Comparison of ENCODE assay signal across 8 mouse cellular contexts in genomic region chr7:12835779-12836178, GRCm38 (mm10). TPM values are rescaled to one million over a fixed set of nuclear protein-coding genes. Genes with fewer than 3 reads are reported as not detected.
DNase-seq lines count a peak whose midpoint lies in the region; ATAC-seq and TF ChIP-seq lines count a peak whose summit lies in the region.

No protein-coding gene starts in this region.

- H3K79me2 ChIP-seq in macrophage (ENCODE audit: inconsistent target): peaks cover 23% of the 10 kb centered on the region; the same call in 1 of the 2 replicates

- 92% methylated on average over 4 of the region's 4 CpGs for WGBS in heart, embryonic 13.5 days
- 95% methylated on average over 4 of the region's 4 CpGs for WGBS in hindbrain, embryonic 11.5 days
- 97% methylated on average over 4 of the region's 4 CpGs for WGBS in macrophage (ENCODE audit: missing documents)
- WGBS in cerebellum, adult 2 months: 94% methylated on average over 4 of the region's 4 CpGs

- H3K36me3 ChIP-seq in heart, embryonic 13.5 days: peaks cover 47% of the 10 kb centered on the region
- H3K36me3 ChIP-seq in ES-E14 (ENCODE audit: control insufficient read depth, insufficient read depth, low read length, poor library complexity, severe bottlenecking) (peaks cover 13% of the 10 kb centered on the region), macrophage (ENCODE audit: inconsistent target) (peaks cover 47% of the 10 kb centered on the region)
- H3K36me3 ChIP-seq in hindbrain, embryonic 11.5 days (ENCODE audit: control insufficient read depth, insufficient read depth, low read length): peaks cover 16% of the 10 kb centered on the region; the same call in 1 of the 2 replicates

- in situ Hi-C loops in ES-E14 (cut with MboI; ENCODE audit: low sequenced_read_pairs in 2 of 2, unreplicated experiment in 2 of 2): no loop called here

- no peak for TF ChIP-seq CTCF in cerebellum, adult 2 months (IDR thresholded peaks at IDR 0.05; ENCODE audit: borderline replicate concordance, insufficient read depth, low read depth, low read length)

- no peak overlapping the region for H3K9ac ChIP-seq in heart, embryonic 13.5 days
- peak overlapping the region; percentile 90; the same call in 1 of the 2 replicates for H3K9ac ChIP-seq in ES-E14 (ENCODE audit: insufficient read depth, low read depth, low read length, poor library complexity, severe bottlenecking)
- H3K9ac ChIP-seq in hindbrain, embryonic 11.5 days (ENCODE audit: low read depth, low read length): no peak overlapping the region

- peaks cover 45% of the 10 kb centered on the region for H3K9me3 ChIP-seq in heart, embryonic 13.5 days
- no peaks in the 10 kb centered on the region for H3K9me3 ChIP-seq in ES-E14 (ENCODE audit: control insufficient read depth, insufficient read depth, low read depth, low read length)
- H3K9me3 ChIP-seq in hindbrain, embryonic 11.5 days (ENCODE audit: control insufficient read depth, low read length): peaks cover 12% of the 10 kb centered on the region

- H3K4me3 ChIP-seq in heart, embryonic 13.5 days: peak overlapping the region; percentile 72
- H3K4me3 ChIP-seq in ES-E14 (ENCODE audit: insufficient read depth in 1 of 2, low read depth in 1 of 2, low read length in 2 of 2, poor library complexity in 1 of 2, severe bottlenecking in 1 of 2): peak overlapping the region; percentile 91 to 98
- peak overlapping the region; percentile 49; the same call in 1 of the 2 replicates for H3K4me3 ChIP-seq in hindbrain, embryonic 11.5 days (ENCODE audit: low read depth, low read length)
- H3K4me3 ChIP-seq in macrophage (ENCODE audit: inconsistent target): peak overlapping the region; percentile 88
- no peak overlapping the region for H3K4me3 ChIP-seq in cerebellum, adult 2 months (replicated peaks; ENCODE audit: insufficient read depth, low read depth, low read length)

- H3K27me3 ChIP-seq in heart, embryonic 13.5 days (replicated peaks): no peaks in the 10 kb centered on the region
- no peaks in the 10 kb centered on the region for H3K27me3 ChIP-seq in hindbrain, embryonic 11.5 days (ENCODE audit: control insufficient read depth, insufficient read depth, low read length)
- H3K27me3 ChIP-seq in cerebellum, adult 2 months (ENCODE audit: control insufficient read depth, insufficient read depth, low read length): no peaks in the 10 kb centered on the region

- H3K4me1 ChIP-seq in heart, embryonic 13.5 days: peaks cover 10% of the 10 kb centered on the region; the same call in 1 of the 2 replicates
- peaks cover 0 to 5% of the 10 kb centered on the region in 2 experiments; a peak in 2 of 4 replicates for H3K4me1 ChIP-seq in ES-E14 (ENCODE audit: control insufficient read depth in 2 of 2, insufficient read depth in 2 of 2, low read length in 2 of 2, poor library complexity in 1 of 2)
- H3K4me1 ChIP-seq in hindbrain, embryonic 11.5 days (replicated peaks; ENCODE audit: control insufficient read depth, insufficient read depth, low read length): no peaks in the 10 kb centered on the region
- no peaks in the 10 kb centered on the region for H3K4me1 ChIP-seq in cerebellum, adult 2 months (ENCODE audit: control insufficient read depth, insufficient read depth, low read length)

- no peak overlapping the region for H3K27ac ChIP-seq in heart, embryonic 13.5 days (replicated peaks)
- no peak overlapping the region for H3K27ac ChIP-seq in ES-E14 (ENCODE audit: insufficient read depth, low read depth, low read length, poor library complexity, severe bottlenecking)
- no peak overlapping the region for H3K27ac ChIP-seq in hindbrain, embryonic 11.5 days (ENCODE audit: low read depth, low read length)
- H3K27ac ChIP-seq in macrophage: no peak overlapping the region
- H3K27ac ChIP-seq in cerebellum, adult 2 months (ENCODE audit: insufficient read depth, low read length): no peak overlapping the region

- no peak for DNase-seq in heart, postnatal 4 days
- DNase-seq in ES-E14 (ENCODE audit: low read depth, low spot score): no peak
- no peak for DNase-seq in hindbrain, embryonic 11.5 days (ENCODE audit: low spot score)
- no peak for DNase-seq in cerebellum, adult 2 months
- no peak for DNase-seq in cerebellum, adult 8-10 months
- DNase-seq in layer of hippocampus, postnatal 25 days (ENCODE audit: extremely low spot score in 1 of 2, low spot score in 1 of 2): no peak

- no peak for TF ChIP-seq POLR2A in cerebellum, adult 2 months (IDR thresholded peaks at IDR 0.05; ENCODE audit: borderline replicate concordance, insufficient read depth, low read length)

- ATAC-seq in heart, embryonic 13.5 days (ENCODE audit: extremely low read depth, insufficient number of reproducible peaks, low FRiP score, low TSS enrichment): no peak
- ATAC-seq in hindbrain, embryonic 11.5 days (ENCODE audit: low FRiP score): no peak

- H3K4me2 ChIP-seq in heart, embryonic 13.5 days: peak overlapping the region; percentile 71
- no peak overlapping the region for H3K4me2 ChIP-seq in hindbrain, embryonic 11.5 days (replicated peaks; ENCODE audit: low read depth, low read length)

TF ChIP-seq in ES-E14, 5 proteins besides CTCF, POLR2A, EP300 and RAD21:
- TF ChIP-seq MAFK (IDR thresholded peaks at IDR 0.05; ENCODE audit: insufficient read depth, low read depth, low read length): no peak
- TF ChIP-seq HCFC1 (IDR thresholded peaks at IDR 0.05; ENCODE audit: borderline replicate concordance, insufficient read depth, low read length): no peak
- TF ChIP-seq CHD2 (IDR thresholded peaks at IDR 0.05; ENCODE audit: low read depth, low read length): no peak
- no peak for TF ChIP-seq ZC3H11A (IDR thresholded peaks at IDR 0.05; ENCODE audit: borderline replicate concordance, low read depth, low read length)
- TF ChIP-seq ZNF384 (IDR thresholded peaks at IDR 0.05; ENCODE audit: low read depth, low read length): no peak

RNA-seq across cellular contexts. Expression of gene Zfp110, which starts 1.2 kb away (rescaled TPM):
- polyA plus RNA-seq in heart, embryonic 13.5 days (2015; fragmentation: Nextera tagmentation; extraction: Ambion mirVana): 19.0 and 21.0 TPM in 2 replicates
- 10 to 100 TPM; 21.5 to 22.4 TPM for total RNA-seq in heart, postnatal 4 days (2021)
- total RNA-seq in ES-E14 (2012; rRNA removed): 53.9 and 65.9 TPM in 2 replicates
- polyA plus RNA-seq in hindbrain, embryonic 11.5 days (2014; fragmentation: Nextera tagmentation; extraction: Ambion mirVana): 29.9 and 32.6 TPM in 2 replicates
- total RNA-seq in macrophage (2018; cell fraction: chromatin; rRNA removed): 10 to 100 TPM in 25 of 26 experiments, 1 to 10 TPM in 1; 9.8 to 79.2 (median 32.5) TPM
- 10 to 100 TPM in 24 of 26 experiments, 1 to 10 TPM in 2; 7.5 to 27.7 (median 19.3) TPM for total RNA-seq in macrophage (2018; cell fraction: cytosol; rRNA removed)
- total RNA-seq in macrophage (2018; cell fraction: nucleus; rRNA removed): 10 to 100 TPM in 25 of 26 experiments, 1 to 10 TPM in 1; 8.9 to 46.7 (median 20.3) TPM
- polyA plus RNA-seq in macrophage (2018): 17.3 to 21.6 TPM (median 21.1 TPM) in 3 replicates
- polyA plus RNA-seq in cerebellum, adult 2 months (2012; rRNA removed): 12.6 and 13.5 TPM in 2 replicates
- 10 to 100 TPM; 13.0 to 13.4 TPM for total RNA-seq in layer of hippocampus, postnatal 25 days (2021)

RNA-seq across cellular contexts. Expression of gene Zfp329, which starts 17.1 kb away (rescaled TPM):
- polyA plus RNA-seq in heart, embryonic 13.5 days (2015; fragmentation: Nextera tagmentation; extraction: Ambion mirVana): 10.2 and 11.6 TPM in 2 replicates
- total RNA-seq in heart, postnatal 4 days (2021): 10 to 100 TPM in 1 of 2 experiments, 1 to 10 TPM in 1; 9.2 to 10.3 TPM
- total RNA-seq in ES-E14 (2012; rRNA removed): 10.3 and 13.6 TPM in 2 replicates
- polyA plus RNA-seq in hindbrain, embryonic 11.5 days (2014; fragmentation: Nextera tagmentation; extraction: Ambion mirVana): 18.7 and 25.5 TPM in 2 replicates
- 10 to 100 TPM in 22 of 26 experiments, 1 to 10 TPM in 4; 5.3 to 66.0 (median 28.4) TPM for total RNA-seq in macrophage (2018; cell fraction: chromatin; rRNA removed)
- 1 to 10 TPM; 1.1 to 6.2 (median 3.5) TPM for total RNA-seq in macrophage (2018; cell fraction: cytosol; rRNA removed)
- 10 to 100 TPM in 23 of 26 experiments, 1 to 10 TPM in 3; 4.7 to 67.2 (median 20.8) TPM for total RNA-seq in macrophage (2018; cell fraction: nucleus; rRNA removed)
- polyA plus RNA-seq in macrophage (2018): 6.3 to 6.9 TPM (median 6.3 TPM) in 3 replicates
- 16.3 and 16.7 TPM in 2 replicates for polyA plus RNA-seq in cerebellum, adult 2 months (2012; rRNA removed)
- 10 to 100 TPM; 22.0 to 26.4 TPM for total RNA-seq in layer of hippocampus, postnatal 25 days (2021)

RNA-seq across cellular contexts. Expression of gene Zscan18, which starts 32.3 kb away (rescaled TPM):
- 6.5 and 8.2 TPM in 2 replicates for polyA plus RNA-seq in heart, embryonic 13.5 days (2015; fragmentation: Nextera tagmentation; extraction: Ambion mirVana)
- total RNA-seq in heart, postnatal 4 days (2021): 1 to 10 TPM; 4.0 to 4.6 TPM
- total RNA-seq in ES-E14 (2012; rRNA removed): 13.3 and 19.2 TPM in 2 replicates
- polyA plus RNA-seq in hindbrain, embryonic 11.5 days (2014; fragmentation: Nextera tagmentation; extraction: Ambion mirVana): 11.0 and 11.4 TPM in 2 replicates
- total RNA-seq in macrophage (2018; cell fraction: chromatin; rRNA removed): 10 to 100 TPM in 2 of 26 experiments, 1 to 10 TPM in 18, under 1 TPM in 5, not detected in 1; 0.16 to 11.1 (median 2.2) TPM
- under 1 TPM; 0.07 to 0.69 (median 0.21) TPM for total RNA-seq in macrophage (2018; cell fraction: cytosol; rRNA removed)
- 1 to 10 TPM in 12 of 26 experiments, under 1 TPM in 11, not detected in 3; 0.12 to 3.2 (median 1.2) TPM for total RNA-seq in macrophage (2018; cell fraction: nucleus; rRNA removed)
- 0.43 to 1.0 TPM (median 0.47 TPM) in 3 replicates for polyA plus RNA-seq in macrophage (2018)
- 10.8 and 11.2 TPM in 2 replicates for polyA plus RNA-seq in cerebellum, adult 2 months (2012; rRNA removed)
- total RNA-seq in layer of hippocampus, postnatal 25 days (2021): 10 to 100 TPM; 17.9 to 18.9 TPM

RNA-seq across cellular contexts. Expression of gene Zfp128, which starts 45.2 kb away (rescaled TPM):
- 2.3 and 3.2 TPM in 2 replicates for polyA plus RNA-seq in heart, embryonic 13.5 days (2015; fragmentation: Nextera tagmentation; extraction: Ambion mirVana)
- 1 to 10 TPM; 3.3 to 4.3 TPM for total RNA-seq in heart, postnatal 4 days (2021)
- total RNA-seq in ES-E14 (2012; rRNA removed): 1.4 and 1.8 TPM in 2 replicates
- polyA plus RNA-seq in hindbrain, embryonic 11.5 days (2014; fragmentation: Nextera tagmentation; extraction: Ambion mirVana): 6.1 TPM in 2 replicates
- 1 to 10 TPM in 15 of 26 experiments, under 1 TPM in 8, not detected in 3; 0.34 to 9.0 (median 2.0) TPM for total RNA-seq in macrophage (2018; cell fraction: chromatin; rRNA removed)
- 1 to 10 TPM in 16 of 26 experiments, under 1 TPM in 10; 0.19 to 2.6 (median 1.3) TPM for total RNA-seq in macrophage (2018; cell fraction: cytosol; rRNA removed)
- total RNA-seq in macrophage (2018; cell fraction: nucleus; rRNA removed): 1 to 10 TPM in 16 of 26 experiments, under 1 TPM in 9, not detected in 1; 0.12 to 8.7 (median 1.4) TPM
- polyA plus RNA-seq in macrophage (2018): 1.6 to 2.1 TPM (median 1.9 TPM) in 3 replicates
- 5.6 and 6.1 TPM in 2 replicates for polyA plus RNA-seq in cerebellum, adult 2 months (2012; rRNA removed)
- total RNA-seq in layer of hippocampus, postnatal 25 days (2021): 1 to 10 TPM; 6.8 to 9.0 TPM
